Mouse (Mus musculus): ENCODE data around the gene Tapbpl.
A peak's percentile ranks its signal among the peaks of the same experiment; 100 is the strongest.

Gene Tapbpl

DNA sequence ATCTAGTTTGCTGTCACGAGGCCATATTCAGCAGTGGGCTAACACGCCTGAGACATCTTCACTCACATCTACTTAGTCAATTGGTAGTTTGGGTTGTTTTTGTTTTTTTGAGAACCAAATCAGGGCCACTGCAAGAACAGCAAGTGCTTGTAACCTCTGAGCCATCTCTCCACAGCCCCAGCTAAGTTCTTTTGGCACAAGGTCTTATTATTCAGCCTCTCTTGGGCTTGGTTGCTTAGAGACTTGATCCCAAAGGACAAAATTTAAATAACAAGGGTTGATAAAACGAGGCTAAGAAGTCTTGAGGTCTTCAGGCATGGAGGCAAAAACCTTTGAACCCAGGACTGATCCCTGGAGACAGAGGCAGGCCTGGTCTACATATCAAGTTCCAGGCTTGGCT is 35.4 kb downstream of the Tapbpl start:
- DNase-seq (ENCODE audit: low spot score), result no peak

DNA sequence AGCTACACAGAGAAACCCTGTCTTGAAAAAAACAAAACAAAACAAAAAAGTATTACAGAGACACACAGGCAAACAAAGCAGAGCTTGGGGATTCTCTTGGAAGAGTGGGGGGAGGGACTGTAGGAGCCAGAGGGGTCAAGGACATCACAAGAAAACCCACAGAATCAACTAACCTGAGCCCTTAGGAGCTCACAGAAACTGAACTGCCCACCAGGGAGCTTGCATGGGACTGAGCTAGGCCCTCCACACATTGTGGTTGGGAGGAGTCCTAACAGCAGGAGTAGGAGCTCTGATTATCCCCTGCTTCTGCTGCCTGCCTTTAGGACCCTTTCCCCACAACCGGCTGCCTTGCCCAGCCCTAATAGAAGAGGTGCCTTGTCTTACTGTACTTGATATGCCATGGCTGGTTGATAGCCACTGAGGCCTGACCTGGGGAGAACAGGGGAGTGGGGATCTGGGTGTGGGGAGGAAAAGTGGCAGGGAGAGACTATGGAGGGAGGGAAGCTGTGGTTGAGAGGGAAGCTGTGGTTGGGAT is 36.1 kb downstream of the Tapbpl start:
- DNase-seq (ENCODE audit: low spot score), result no peak

DNA sequence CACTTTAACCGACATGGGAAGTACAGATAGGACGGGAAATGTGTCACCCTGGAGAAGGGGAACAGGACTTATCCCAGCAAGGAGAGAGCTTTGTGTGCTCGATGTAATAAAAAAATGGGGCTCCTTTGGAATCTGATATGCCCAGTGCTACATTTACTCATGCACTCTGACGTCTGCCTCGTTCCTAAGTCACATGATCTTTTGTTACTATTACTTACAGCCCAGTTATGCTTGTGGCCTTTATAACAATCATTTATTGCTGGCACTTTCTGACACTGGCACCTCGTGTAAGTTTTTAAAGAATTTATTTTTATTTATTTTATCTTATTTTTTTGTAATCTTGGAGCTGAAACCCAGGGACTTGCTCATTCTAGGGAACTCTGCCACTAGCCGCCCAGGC is 38.3 kb downstream of the Tapbpl start:
- DNase-seq (ENCODE audit: low spot score), result no peak

DNA sequence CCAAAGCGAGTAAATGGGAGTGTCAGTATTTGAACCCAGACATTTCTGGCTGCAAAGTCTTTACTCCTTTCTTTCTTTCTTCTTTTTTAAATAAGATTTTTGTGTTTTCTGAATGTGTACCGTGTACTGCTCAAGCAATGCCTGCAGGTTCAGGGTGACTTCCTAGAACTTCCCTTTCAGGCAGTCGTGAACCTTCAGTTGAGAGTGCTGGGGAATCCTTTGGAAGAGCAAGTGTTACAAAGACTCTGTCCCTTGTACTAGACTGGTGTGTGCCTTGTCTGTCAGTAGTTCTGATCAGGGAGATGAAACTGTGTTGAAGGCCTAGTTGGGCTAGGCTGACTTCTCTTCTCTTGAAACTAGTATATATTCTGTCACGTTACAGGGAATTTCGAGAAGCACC is 38.8 kb downstream of the Tapbpl start:
- no peak for DNase-seq (ENCODE audit: low spot score)

DNA sequence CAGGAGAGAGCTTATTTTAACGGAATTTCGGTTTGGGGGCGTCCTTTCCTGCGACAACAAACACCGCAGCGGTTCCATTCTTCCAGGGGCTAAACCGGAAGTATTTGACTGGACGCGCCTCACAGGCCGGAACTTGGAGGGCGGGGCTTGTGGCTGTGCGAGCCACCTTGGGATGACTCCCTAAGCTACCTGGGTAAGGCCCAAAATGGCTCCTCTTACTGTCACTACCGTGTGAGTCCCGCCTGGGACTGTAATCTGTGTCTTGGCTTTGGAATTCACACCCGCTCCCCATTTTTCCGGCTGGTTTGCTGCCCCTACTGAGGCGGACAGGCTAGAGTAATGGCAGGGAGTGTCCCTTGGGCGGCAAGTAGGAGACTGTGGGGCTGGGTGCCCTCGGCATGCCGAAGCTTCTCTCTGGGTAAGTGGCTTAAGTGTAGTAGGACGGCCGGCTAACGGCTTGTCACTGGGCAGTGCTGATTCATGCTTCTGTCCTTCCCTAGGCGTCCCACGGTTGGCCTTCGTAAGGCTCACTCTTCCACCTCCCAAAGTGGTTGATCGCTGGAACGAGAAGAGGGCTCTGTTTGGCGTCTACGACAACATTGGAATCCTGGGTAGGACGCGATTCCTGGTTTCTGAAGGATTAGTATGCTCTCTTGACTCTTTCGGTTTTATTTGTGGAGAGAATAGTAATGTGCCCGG is 39.5 kb downstream of the Tapbpl start:
- peak; percentile 97 for DNase-seq (ENCODE audit: low spot score)

DNA sequence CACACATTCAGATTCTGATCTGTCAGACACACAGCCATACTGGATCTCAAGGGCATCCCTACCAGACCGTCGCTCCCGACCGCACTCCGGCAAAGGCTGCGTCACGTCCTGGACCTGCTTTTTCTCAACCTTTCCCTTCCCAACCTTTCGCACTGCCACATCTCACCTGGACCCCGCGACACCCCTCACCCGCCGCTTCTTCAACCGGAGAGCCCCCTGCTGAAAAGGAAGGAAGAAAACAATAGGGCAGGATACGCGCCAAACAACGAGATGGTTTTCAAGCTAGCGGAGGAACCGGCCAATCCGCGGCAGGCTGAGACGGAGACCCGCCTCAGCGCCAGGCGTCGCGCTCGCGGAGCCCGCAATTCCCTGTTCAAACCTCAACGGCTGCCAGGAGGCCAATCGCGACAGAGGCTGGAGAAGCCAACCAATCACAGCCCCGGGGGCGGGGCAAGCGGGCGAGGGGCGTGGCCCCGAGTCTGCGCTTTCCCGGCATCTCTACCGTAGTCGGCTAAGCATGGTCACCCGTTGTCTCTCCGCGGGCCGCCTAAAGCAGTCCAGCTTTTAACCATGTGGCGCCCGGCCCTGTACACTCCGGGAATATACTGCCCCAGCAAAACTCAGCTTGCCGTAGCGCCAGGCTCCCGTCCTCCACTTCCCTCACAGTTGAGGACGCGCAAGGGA is 40.2 kb downstream of the Tapbpl start, which contains the start of the genes Ncapd2 and Mrpl51:
Gene Ncapd2, minus strand, starts transcription at position 370 of the 684 bp plus-strand sequence.
Gene Mrpl51, plus strand, starts transcription at position 470 of the 684 bp plus-strand sequence.
- DNase-seq (ENCODE audit: low spot score), result peak; percentile 98

DNA sequence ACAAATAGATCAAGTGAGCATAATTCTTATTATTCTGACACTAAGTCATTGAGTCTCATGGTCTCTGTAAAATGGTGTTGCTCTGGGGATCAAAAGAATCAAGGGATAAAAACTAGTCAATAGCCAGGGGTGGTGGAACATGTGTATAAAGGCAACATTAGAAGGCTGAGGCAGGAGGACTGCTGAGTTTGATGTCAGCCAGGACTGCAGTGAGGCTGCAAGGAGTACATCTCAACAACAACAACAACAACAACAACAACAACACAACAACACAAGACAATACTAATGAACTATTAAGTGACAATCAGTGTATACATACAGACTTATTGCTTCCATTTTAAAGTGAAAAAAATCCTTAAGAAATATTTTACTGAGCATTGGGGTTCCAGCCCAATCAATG is 40.8 kb downstream of the Tapbpl start:
- DNase-seq (ENCODE audit: low spot score), result peak; percentile 42

DNA sequence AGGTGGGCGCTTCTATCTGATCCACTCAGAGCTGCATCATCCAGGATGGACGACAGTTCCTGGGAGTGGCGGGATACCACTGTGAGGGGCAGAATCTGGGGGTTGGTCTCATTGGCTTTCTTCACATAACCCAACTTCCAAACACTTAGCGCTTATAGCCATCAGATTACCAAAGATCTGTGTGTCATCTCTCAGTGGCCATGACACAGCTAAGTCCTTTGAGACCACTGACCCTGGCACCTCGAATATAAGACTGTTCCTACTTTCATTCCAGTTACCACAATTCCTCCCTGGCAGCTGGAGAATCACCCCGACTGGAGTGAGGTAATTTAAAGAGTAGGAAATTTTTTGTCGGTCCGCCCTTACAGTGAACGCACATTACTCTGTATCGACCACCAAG is 45.5 kb downstream of the Tapbpl start:
- no peak for DNase-seq (ENCODE audit: low spot score)

DNA sequence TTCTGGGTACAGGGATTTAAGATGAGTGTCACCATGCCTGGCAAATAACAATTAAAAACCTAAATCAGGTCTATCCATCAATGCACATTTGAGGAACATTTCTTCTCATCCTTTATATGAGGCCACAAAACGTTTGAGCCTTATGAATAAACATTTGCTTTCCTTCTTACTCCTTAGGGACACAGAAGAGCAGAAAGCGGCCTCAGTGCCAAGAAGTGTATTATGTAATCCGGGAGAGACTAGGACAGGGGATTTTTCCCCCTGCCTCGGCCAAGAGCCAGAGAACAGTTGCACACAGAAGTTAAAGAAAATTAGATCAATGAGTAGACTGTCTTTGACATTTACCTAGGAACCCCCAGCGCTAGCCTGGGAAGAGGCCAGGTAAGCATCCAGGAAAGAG is 49.5 kb downstream of the Tapbpl start:
- DNase-seq (ENCODE audit: low spot score), result no peak

DNA sequence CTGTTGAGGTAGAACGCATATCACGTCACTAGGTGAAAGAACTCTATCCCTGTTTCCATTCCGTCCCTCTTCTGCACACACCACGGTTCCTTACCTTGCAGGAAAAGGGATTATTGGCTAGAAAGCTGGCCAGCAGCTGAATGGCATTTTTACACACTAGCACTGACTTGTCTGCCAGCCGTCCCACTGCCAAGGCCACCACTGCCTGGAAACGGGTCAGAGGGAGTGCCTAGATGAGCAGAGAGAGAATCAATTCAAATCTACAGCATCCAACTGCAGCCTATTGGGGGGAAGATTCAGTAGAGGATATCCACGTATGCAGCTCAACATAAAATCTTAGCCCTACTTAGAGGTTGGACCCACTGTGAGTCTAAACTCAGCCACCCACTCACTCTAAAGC is 52.1 kb downstream of the Tapbpl start:
- DNase-seq (ENCODE audit: low spot score), result no peak

DNA sequence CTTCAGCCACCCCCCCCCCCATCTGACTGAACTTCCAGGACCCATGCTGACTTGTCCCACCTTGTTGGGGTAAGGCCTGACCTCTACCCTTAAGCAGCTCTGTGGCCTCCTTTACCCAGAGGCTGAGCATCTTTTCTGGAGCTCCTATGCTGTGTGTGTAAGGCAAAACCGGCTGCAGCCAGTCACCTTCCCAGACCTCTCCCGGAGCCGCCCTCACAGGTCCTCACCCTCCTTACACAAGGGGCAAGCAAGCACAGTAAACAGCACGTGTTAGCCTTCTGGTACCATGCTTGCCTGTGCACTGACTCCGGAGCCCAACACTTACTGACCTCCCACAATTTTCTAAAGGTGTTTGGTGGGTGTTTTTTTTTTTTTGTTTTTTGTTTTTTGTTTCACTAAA is 56.2 kb downstream of the Tapbpl start:
- DNase-seq (ENCODE audit: low spot score), result no peak

Measured in embryo, embryonic 10 days (tissue).